In the genomic region with DNA sequence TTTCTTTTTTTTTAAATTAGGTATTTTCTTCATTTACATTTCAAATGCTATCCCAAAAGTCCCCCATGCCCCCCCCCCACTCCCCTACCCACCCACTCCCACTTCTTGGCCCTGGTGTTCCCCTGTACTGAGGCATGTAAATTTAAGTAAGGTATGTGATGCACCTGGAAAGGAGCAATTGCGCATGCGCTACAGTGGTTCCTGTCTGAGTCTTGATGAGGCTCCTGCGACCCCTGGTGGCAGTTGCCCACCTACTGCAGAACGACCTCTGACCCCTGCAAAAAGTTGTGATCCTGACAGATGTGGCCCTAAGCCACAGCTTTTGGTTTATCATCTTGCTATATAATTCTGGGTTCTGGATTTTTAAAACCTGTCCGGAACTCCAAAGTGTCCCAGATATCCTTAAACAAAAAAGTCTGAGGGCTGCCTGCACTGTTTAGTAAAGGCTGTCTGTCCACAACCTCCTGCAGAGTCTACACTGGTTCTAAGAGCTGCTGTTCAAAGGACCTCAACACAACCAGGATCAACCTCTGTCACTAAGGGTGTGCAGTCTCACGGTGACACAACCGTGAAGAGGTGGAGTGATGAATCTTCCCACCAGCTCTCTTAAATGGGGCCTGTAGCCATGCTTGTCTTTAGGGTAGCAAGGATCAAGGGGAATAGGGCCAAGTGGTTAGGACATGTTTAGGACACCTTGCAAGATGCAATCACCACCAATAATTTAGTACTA, we compare ENCODE assay signal across 8 mouse cellular contexts. TPM values are rescaled to one million over a fixed set of nuclear protein-coding genes. Genes with fewer than 3 reads are reported as not detected.
DNase-seq lines count a peak whose midpoint lies in the region; ATAC-seq lines count a peak whose summit lies in the region.

No protein-coding gene starts in this region.

- no peak overlapping the region for H3K9ac ChIP-seq in forebrain, embryonic 12.5 days
- H3K9ac ChIP-seq in hindbrain, embryonic 15.5 days: no peak overlapping the region
- no peak overlapping the region for H3K9ac ChIP-seq in liver, embryonic 12.5 days

- WGBS in forebrain, embryonic 12.5 days: 31% methylated on average over 7 of the region's 7 CpGs
- 34% methylated on average over 7 of the region's 7 CpGs for WGBS in hindbrain, embryonic 15.5 days
- WGBS in liver, embryonic 12.5 days (ENCODE audit: insufficient replicate concordance): 40% methylated on average over 7 of the region's 7 CpGs

- H3K9me3 ChIP-seq in forebrain, embryonic 12.5 days: no peaks in the 10 kb centered on the region
- no peaks in the 10 kb centered on the region for H3K9me3 ChIP-seq in hindbrain, embryonic 15.5 days
- H3K9me3 ChIP-seq in liver, embryonic 12.5 days (replicated peaks): no peaks in the 10 kb centered on the region

- no peak overlapping the region for H3K4me3 ChIP-seq in forebrain, embryonic 12.5 days (replicated peaks)
- no peak overlapping the region for H3K4me3 ChIP-seq in hindbrain, embryonic 15.5 days
- no peak overlapping the region for H3K4me3 ChIP-seq in liver, embryonic 12.5 days

- peak; percentile 67 for DNase-seq in left cerebral cortex, postnatal 4 days
- DNase-seq in left cerebral cortex, postnatal 36 days (ENCODE audit: low spot score in 2 of 2): no peak
- peak; percentile 38 for DNase-seq in adrenal gland, postnatal 25 days
- peak; percentile 74 for DNase-seq in neural tube, embryonic 10.5 days (ENCODE audit: extremely low spot score, low spot score)
- peak; percentile 83 for DNase-seq in thymus, postnatal 14 days

- H3K27me3 ChIP-seq in forebrain, embryonic 12.5 days: no peaks in the 10 kb centered on the region
- no peaks in the 10 kb centered on the region for H3K27me3 ChIP-seq in hindbrain, embryonic 15.5 days
- no peaks in the 10 kb centered on the region for H3K27me3 ChIP-seq in liver, embryonic 12.5 days (replicated peaks)

- peaks cover 8% of the 10 kb centered on the region; the same call in 1 of the 2 replicates for H3K36me3 ChIP-seq in forebrain, embryonic 12.5 days (replicated peaks)
- H3K36me3 ChIP-seq in hindbrain, embryonic 15.5 days: no peaks in the 10 kb centered on the region
- H3K36me3 ChIP-seq in liver, embryonic 12.5 days: no peaks in the 10 kb centered on the region

- H3K27ac ChIP-seq in forebrain, embryonic 12.5 days: no peak overlapping the region
- H3K27ac ChIP-seq in hindbrain, embryonic 15.5 days (replicated peaks): no peak overlapping the region
- no peak overlapping the region for H3K27ac ChIP-seq in liver, embryonic 12.5 days

- no peaks in the 10 kb centered on the region for H3K4me1 ChIP-seq in forebrain, embryonic 12.5 days
- H3K4me1 ChIP-seq in hindbrain, embryonic 15.5 days (replicated peaks): no peaks in the 10 kb centered on the region
- peaks cover 16% of the 10 kb centered on the region for H3K4me1 ChIP-seq in liver, embryonic 12.5 days

- peak; percentile 80; the same call in 1 of the 2 replicates for ATAC-seq in forebrain, embryonic 12.5 days (ENCODE audit: low FRiP score)
- peak; percentile 40 for ATAC-seq in hindbrain, embryonic 15.5 days (ENCODE audit: low FRiP score, low read depth)
- ATAC-seq in liver, embryonic 12.5 days: 0 out of 2 replicates have a peak, but pooled peaks have one; percentile 36

- H3K4me2 ChIP-seq in forebrain, embryonic 12.5 days: no peak overlapping the region
- no peak overlapping the region for H3K4me2 ChIP-seq in hindbrain, embryonic 15.5 days
- no peak overlapping the region for H3K4me2 ChIP-seq in liver, embryonic 12.5 days

- intact Hi-C loops in left cerebral cortex, postnatal 4 days (cut with DNase I): loop anchor here (10.0 kb wide), 1 partner anchor 115 kb away; no protein-coding TSS in a partner anchor
- intact Hi-C loops in left cerebral cortex, postnatal 36 days (cut with DNase I): loop anchor here (5.0 kb wide), 3 partner anchors 38 to 278 kb away; no protein-coding TSS in a partner anchor

RNA-seq across cellular contexts. Expression of a gene that starts 40.6 kb away (rescaled TPM):
- 10 to 100 TPM; 78.9 to 85.6 TPM for total RNA-seq in left cerebral cortex, postnatal 4 days (2021)
- 100 to 1,000 TPM; 229 to 246 TPM for total RNA-seq in left cerebral cortex, postnatal 36 days (2021)
- total RNA-seq in adrenal gland, postnatal 25 days (2021): 72.3 and 92.8 TPM in 2 replicates
- 5.1 and 5.8 TPM in 2 replicates for polyA plus RNA-seq in forebrain, embryonic 12.5 days (2016; fragmentation: Nextera tagmentation; extraction: Ambion mirVana)
- polyA plus RNA-seq in hindbrain, embryonic 15.5 days (2015; fragmentation: Nextera tagmentation; extraction: Ambion mirVana): 10.1 and 10.8 TPM in 2 replicates
- polyA plus RNA-seq in liver, embryonic 12.5 days (2016; fragmentation: Nextera tagmentation; extraction: Ambion mirVana): 2.2 and 3.1 TPM in 2 replicates

Comparison
In these comparisons a context has a peak if more than half of its experiments do, and no peak if none do; other contexts are left out.
1. DNase-seq: peak in left cerebral cortex, postnatal 4 days (single experiment), adrenal gland, postnatal 25 days (single experiment), neural tube, embryonic 10.5 days (single experiment) and thymus, postnatal 14 days (single experiment); none in left cerebral cortex, postnatal 36 days (0 of 2).
2. Peak in every context shown above with its lines, with median percentiles within 50 percentile points of each other: ATAC-seq.